Mouse (Mus musculus) CH12.LX (cell line): Measurements from ENCODE around the gene Zfp451. TPM values are rescaled to one million over a fixed set of nuclear protein-coding genes. Genes with fewer than 3 reads are reported as not detected.

Experiments used
- DNase-seq: peaks from one replicate; pipeline ENCODE4 v3.0.0-alpha.2; 2013; ENCODE audit errors: extremely low read depth
- H3K27ac ChIP-seq: 2 replicates; pipeline ENCODE4 v1.5.1; 2012; ENCODE audit warnings: low read depth, mild to moderate bottlenecking, control low read depth, moderate library complexity; ENCODE audit not compliant: insufficient read depth
- H3K27me3 ChIP-seq: replicated peaks from 2 replicates; pipeline ENCODE3; 2012; ENCODE audit warnings: inconsistent platforms
- H3K36me3 ChIP-seq, 2 experiments: replicated peaks in 1 of 2; 2 replicates each; pipeline versions ENCODE3 to v1.6.1; 2012; ENCODE audit warnings: inconsistent platforms in 1 of 2, low read length in 1 of 2, mild to moderate bottlenecking in 1 of 2, mixed read lengths in 1 of 2, moderate library complexity in 1 of 2; ENCODE audit not compliant: control insufficient read depth in 1 of 2, insufficient read depth in 1 of 2
- H3K4me1 ChIP-seq, 2 experiments: 2 replicates each; pipeline ENCODE4 v1.6.1; 2012; ENCODE audit warnings: inconsistent platforms in 1 of 2, moderate library complexity in 1 of 2; ENCODE audit not compliant: insufficient read depth in 2 of 2, control insufficient read depth in 1 of 2
- H3K4me2 ChIP-seq: 2 replicates; pipeline ENCODE4 v1.6.1; 2012; ENCODE audit warnings: low read depth, mild to moderate bottlenecking, control low read depth; ENCODE audit not compliant: poor library complexity, insufficient read depth, severe bottlenecking
- H3K4me3 ChIP-seq, 3 experiments: fragments of 150-350 bp in 1 of 3; sonication (generic) in 1 of 3; replicated peaks in 1 of 3; 2 replicates each; pipeline versions ENCODE3 to v1.5.1; 2011 to 2012; ENCODE audit warnings: low read depth in 2 of 3, low read length in 2 of 3, mild to moderate bottlenecking in 2 of 3, moderate library complexity in 2 of 3, control low read depth in 1 of 3, improper control_type of control experiment in 1 of 3, inconsistent platforms in 1 of 3, mixed read lengths in 1 of 3; ENCODE audit not compliant: poor library complexity in 1 of 3
- H3K79me2 ChIP-seq: replicated peaks from 2 replicates; pipeline ENCODE4 v1.6.1; 2012; ENCODE audit warnings: mild to moderate bottlenecking, moderate library complexity; ENCODE audit not compliant: control insufficient read depth, poor library complexity, insufficient read depth, severe bottlenecking; ENCODE audit errors: extremely low read depth
- H3K9ac ChIP-seq: 2 replicates; pipeline ENCODE4 v1.6.1; 2012; ENCODE audit warnings: low read depth, mild to moderate bottlenecking, control low read depth, moderate library complexity; ENCODE audit not compliant: insufficient read depth
- H3K9me3 ChIP-seq: replicated peaks from 2 replicates; pipeline ENCODE3; 2012; ENCODE audit warnings: low read length, inconsistent platforms, mixed read lengths
- BHLHE40 ChIP-seq: IDR thresholded peaks from 2 replicates; pipeline ENCODE4 v1.6.1; 2011; ENCODE audit warnings: mild to moderate bottlenecking, low read depth, low read length, improper control_type of control experiment
- CHD2 ChIP-seq: IDR thresholded peaks from 2 replicates; pipeline ENCODE4 v1.6.1; 2011; ENCODE audit warnings: low read length, improper control_type of control experiment
- CTCF ChIP-seq, 2 experiments: IDR thresholded peaks in 1 of 2; conservative IDR thresholded peaks in 1 of 2; 2 replicates each; pipeline ENCODE4 v1.5.1; 2011 to 2012; ENCODE audit warnings: low read depth in 2 of 2, low read length in 2 of 2, improper control_type of control experiment in 1 of 2, inconsistent platforms in 1 of 2, mild to moderate bottlenecking in 1 of 2, moderate library complexity in 1 of 2
- ELF1 ChIP-seq: IDR thresholded peaks from 2 replicates; pipeline ENCODE4 v1.6.1; 2014; ENCODE audit warnings: low read depth, mild to moderate bottlenecking, inconsistent platforms, low read length, improper control_type of control experiment
- EP300 ChIP-seq: IDR thresholded peaks from 2 replicates; pipeline ENCODE4 v1.6.1; 2011; ENCODE audit warnings: low read length, improper control_type of control experiment
- GABPA ChIP-seq: IDR thresholded peaks from 2 replicates; pipeline ENCODE4 v1.6.1; 2012; ENCODE audit warnings: low read depth, low read length, improper control_type of control experiment, inconsistent platforms; ENCODE audit not compliant: insufficient replicate concordance
- HCFC1 ChIP-seq: IDR thresholded peaks from 2 replicates; pipeline ENCODE4 v1.6.1; 2012; ENCODE audit warnings: low read depth, mild to moderate bottlenecking, inconsistent platforms, low read length, improper control_type of control experiment
- JUND ChIP-seq: conservative IDR thresholded peaks from 2 replicates; pipeline ENCODE4 v1.6.1; 2011; ENCODE audit warnings: low read depth, low read length, improper control_type of control experiment
- KAT2A ChIP-seq: IDR thresholded peaks from 2 replicates; pipeline ENCODE4 v1.6.1; 2012; ENCODE audit warnings: low read length, improper control_type of control experiment, inconsistent platforms; ENCODE audit not compliant: insufficient replicate concordance
- MAX ChIP-seq: IDR thresholded peaks from 2 replicates; pipeline ENCODE4 v1.6.1; 2011; ENCODE audit warnings: low read length, improper control_type of control experiment
- MAZ ChIP-seq: IDR thresholded peaks from 2 replicates; pipeline ENCODE4 v1.6.1; 2012; ENCODE audit warnings: low read depth, mild to moderate bottlenecking, inconsistent platforms, low read length, improper control_type of control experiment, moderate library complexity
- MEF2A ChIP-seq: IDR thresholded peaks from 2 replicates; pipeline ENCODE4 v1.6.1; 2014; ENCODE audit warnings: low read depth, mild to moderate bottlenecking, inconsistent platforms, low read length, improper control_type of control experiment, borderline replicate concordance
- NELFE ChIP-seq: IDR thresholded peaks from 2 replicates; pipeline ENCODE4 v1.6.1; 2011; ENCODE audit warnings: low read depth, low read length, improper control_type of control experiment
- POLR2AphosphoS2 ChIP-seq: IDR thresholded peaks from 2 replicates; pipeline ENCODE4 v1.6.1; 2011; ENCODE audit warnings: low read depth, low read length, improper control_type of control experiment
- RAD21 ChIP-seq: IDR thresholded peaks from 2 replicates; pipeline ENCODE4 v1.6.1; 2011; ENCODE audit warnings: low read depth, mild to moderate bottlenecking, low read length, improper control_type of control experiment, moderate library complexity
- SMC3 ChIP-seq: IDR thresholded peaks from 2 replicates; pipeline ENCODE4 v1.6.1; 2011; ENCODE audit warnings: low read depth, low read length, improper control_type of control experiment
- TBP ChIP-seq: conservative IDR thresholded peaks from 2 replicates; pipeline ENCODE4 v1.6.1; 2011; ENCODE audit warnings: low read depth, low read length, improper control_type of control experiment
- UBTF ChIP-seq: IDR thresholded peaks from 2 replicates; pipeline ENCODE4 v1.6.1; 2012; ENCODE audit warnings: low read depth, mild to moderate bottlenecking, inconsistent platforms, low read length, improper control_type of control experiment, moderate library complexity
- USF2 ChIP-seq: conservative IDR thresholded peaks from 2 replicates; pipeline ENCODE4 v1.6.1; 2011; ENCODE audit warnings: low read depth, low read length, improper control_type of control experiment
- ZC3H11A ChIP-seq: IDR thresholded peaks from 2 replicates; pipeline ENCODE4 v1.6.1; 2012; ENCODE audit warnings: low read depth, mild to moderate bottlenecking, inconsistent platforms, low read length, improper control_type of control experiment
- ZKSCAN1 ChIP-seq: IDR thresholded peaks from 2 replicates; pipeline ENCODE4 v1.6.1; 2012; ENCODE audit warnings: low read depth, inconsistent platforms, low read length, improper control_type of control experiment, borderline replicate concordance
- ZNF384 ChIP-seq: IDR thresholded peaks from 2 replicates; pipeline ENCODE4 v1.6.1; 2012; ENCODE audit warnings: low read depth, low read length, improper control_type of control experiment, inconsistent platforms
- dilution Hi-C: fragments of 300-500 bp; cut with MboI; formaldehyde crosslinking; loops from 2 replicates; pipeline ENCODE4 v1.14.3; 2020; ENCODE audit warnings: low sequenced_read_pairs; ENCODE audit not compliant: extremely low pct_unique_long_range_greater_than_20kb, extremely low pct_ligation_motif_present
- in situ Hi-C: fragments of 300-500 bp; cut with MboI; formaldehyde crosslinking; loops from 3 replicates; pipeline ENCODE4 v1.14.3; 2019; ENCODE audit warnings: low sequenced_read_pairs, low pct_ligation_motif_present, low pct_unique_long_range_greater_than_20kb, mixed read lengths
- polyA plus RNA-seq: library from polyadenylated mRNA; unstranded; fragments of >175 nt; gene quantifications from 2 replicates; pipeline ENCODE4 v1.2.1, GENCODE M21; 2012; ENCODE audit warnings: low read depth; ENCODE audit not compliant: insufficient read length
- total RNA-seq, 2 experiments: library from RNA; depleted of rRNA; stranded (reverse); fragments of 300-350 nt in 1 of 2; fragments of >200 nt in 1 of 2; gene quantifications; 2 replicates each; pipeline ENCODE4 v1.2.3; 2012 to 2014

Gene Zfp451
- total and polyA plus RNA-seq, 3 experiments: 13.9 to 23.0 (median 20.5) TPM

DNA sequence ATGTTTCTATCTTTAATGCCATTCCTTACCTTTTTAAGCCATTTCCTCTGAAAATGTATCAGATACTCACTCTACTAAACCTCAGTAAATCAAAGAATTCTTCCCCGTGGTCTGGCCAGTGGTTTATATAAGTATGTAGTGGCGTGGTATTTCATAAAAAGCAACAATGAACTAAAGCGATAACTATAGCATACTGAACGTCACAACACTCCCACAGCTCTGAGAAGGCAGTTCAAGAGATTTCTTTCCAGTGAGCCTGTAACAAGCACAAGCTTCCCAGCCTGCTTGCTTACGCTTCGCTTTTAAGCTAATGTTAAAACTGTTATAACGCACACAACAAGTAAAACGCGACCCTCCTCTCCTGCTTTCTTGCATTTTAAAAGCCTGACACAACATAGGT, 42.3 kb downstream of the Zfp451 start:
- H3K36me3 ChIP-seq: peaks cover 36 to 78% of the 10 kb centered on the region in 2 experiments
- no peak for TF ChIP-seq ZC3H11A

DNA sequence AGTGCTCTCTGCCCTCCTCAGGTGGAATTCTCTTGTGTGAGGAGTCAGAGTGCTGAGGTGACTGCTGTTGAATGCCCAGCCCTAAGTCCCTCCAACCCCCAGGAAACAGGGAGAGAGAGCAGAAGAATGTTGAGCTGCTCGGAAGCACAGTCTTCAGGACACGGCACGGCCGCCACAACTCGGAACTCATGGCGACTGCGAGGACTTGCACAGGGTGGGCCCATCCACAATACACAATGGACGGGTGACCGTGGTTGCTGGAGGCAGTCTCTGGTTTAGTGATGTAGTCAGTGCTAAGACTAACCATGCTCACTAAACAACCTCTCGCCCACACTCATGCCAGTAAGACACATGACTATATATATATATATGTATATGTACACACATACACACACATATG, 42.8 kb downstream of the Zfp451 start:
- TF ChIP-seq USF2 (no peak), UBTF (no peak), HCFC1 (no peak), CHD2 (no peak), CTCF (conservative IDR thresholded peaks at IDR 0.05 in 1 of 2, IDR thresholded peaks at IDR 0.05 in 1 of 2; ENCODE audit: low read depth in 2 of 2, low read length in 2 of 2) (no peak), EP300 (no peak), ZNF384 (no peak), POLR2AphosphoS2 (no peak), GABPA (no peak), ZKSCAN1 (no peak), KAT2A (no peak), SMC3 (no peak)
- Histone ChIP-seq H3K27ac (no peak overlapping the region), H3K27me3 (no peaks in the 10 kb centered on the region), H3K4me2 (no peak overlapping the region), H3K9me3 (no peaks in the 10 kb centered on the region), H3K4me1 (peaks cover 2 to 28% of the 10 kb centered on the region in 2 experiments; a peak in 3 of 4 replicates), H3K79me2 (no peaks in the 10 kb centered on the region), H3K9ac (no peak overlapping the region), H3K36me3 (peaks cover 31 to 77% of the 10 kb centered on the region in 2 experiments), H3K4me3 (no peak overlapping the region)
- dilution Hi-C loops (no loop called here), in situ Hi-C loops (no loop called here)
- DNase-seq: no peak

More for the DNA sequence above, 42.3 kb downstream of the Zfp451 start:
- Histone ChIP-seq H3K9ac (no peak overlapping the region), H3K27me3 (no peaks in the 10 kb centered on the region), H3K27ac (no peak overlapping the region), H3K4me2 (no peak overlapping the region), H3K4me1 (peaks cover 2 to 27% of the 10 kb centered on the region in 2 experiments; a peak in 3 of 4 replicates), H3K4me3 (no peak overlapping the region), H3K79me2 (no peaks in the 10 kb centered on the region), H3K9me3 (no peaks in the 10 kb centered on the region)
- in situ Hi-C loops: no loop called here
- no peak for DNase-seq
- dilution Hi-C loops: no loop called here

DNA sequence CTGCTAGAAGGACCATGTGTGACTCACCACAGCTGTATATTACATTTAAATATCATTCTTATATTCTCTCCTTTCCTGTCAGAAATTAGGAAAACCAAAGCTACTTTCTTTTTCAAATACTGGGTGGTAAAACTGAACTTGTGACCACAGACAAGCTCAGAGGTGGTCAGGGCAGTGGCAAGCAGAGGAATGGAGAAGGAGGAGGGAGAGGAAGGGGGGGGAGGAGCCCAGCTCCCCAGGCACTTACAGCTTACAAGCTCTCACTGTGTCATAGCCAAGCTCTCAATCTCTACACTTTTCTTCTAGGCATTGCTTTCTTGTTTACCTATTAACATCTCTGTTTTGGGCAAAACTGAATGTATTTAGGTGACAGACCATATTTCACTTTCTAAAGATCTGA, 45.6 kb downstream of the Zfp451 start:
- peaks cover 5 to 38% of the 10 kb centered on the region in 2 experiments; a peak in 3 of 4 replicates for H3K4me1 ChIP-seq
- TF ChIP-seq MAZ (no peak), MEF2A (no peak), NELFE (no peak), JUND (no peak), BHLHE40 (no peak), MAX (no peak), TBP (no peak), RAD21 (no peak), CHD2 (no peak), ELF1 (no peak), UBTF (no peak)
- H3K9me3 ChIP-seq: no peaks in the 10 kb centered on the region
- no peaks in the 10 kb centered on the region for H3K79me2 ChIP-seq
- no peak for DNase-seq
- H3K4me3 ChIP-seq: no peak overlapping the region
- dilution Hi-C loops (no loop called here), in situ Hi-C loops (no loop called here)
- H3K27me3 ChIP-seq: no peaks in the 10 kb centered on the region
- H3K9ac ChIP-seq: no peak overlapping the region
- H3K27ac ChIP-seq: no peak overlapping the region
- peaks cover 31 to 70% of the 10 kb centered on the region in 2 experiments for H3K36me3 ChIP-seq
- no peak overlapping the region for H3K4me2 ChIP-seq
